Mouse (Mus musculus) liver, postnatal 0 days (tissue): ENCODE results near the gene Abhd11.

ENCODE experiments used
- CTCF ChIP-seq: sonication (generic); IDR thresholded peaks from 2 replicates; pipeline ENCODE4 v1.5.1; 2016; ENCODE audit warnings: antibody characterized with exemption, low read depth
- EP300 ChIP-seq: IDR thresholded peaks from 2 replicates; pipeline ENCODE4 v1.6.1; 2016; ENCODE audit warnings: antibody characterized with exemption, low read depth, mild to moderate bottlenecking

DNA sequence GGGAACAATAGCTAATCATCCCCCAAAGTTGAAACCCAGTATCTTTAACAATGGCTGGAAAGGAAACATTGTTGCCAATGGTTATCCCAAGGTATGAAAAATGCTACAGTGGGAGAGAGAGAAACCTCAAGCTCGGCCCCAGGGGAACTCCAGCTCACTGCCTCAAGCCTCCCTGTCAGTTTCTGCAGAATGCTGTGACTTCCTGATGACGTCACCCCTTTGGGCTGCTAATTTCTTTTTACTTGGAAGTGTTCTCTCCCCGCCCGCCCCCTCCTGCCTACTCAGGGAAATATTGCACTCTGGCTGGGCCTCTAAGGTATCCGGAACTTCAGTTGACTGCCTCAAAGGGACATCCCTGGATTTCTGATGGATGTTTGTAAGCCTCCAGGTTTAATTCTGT is 45.4 kb upstream of the Abhd11 start:
- no peak for TF ChIP-seq CTCF
- no peak for TF ChIP-seq EP300
